Mouse (Mus musculus) small intestine, adult 2 months (tissue): ENCODE measurements around the gene Stk19.

Experiments
- CTCF ChIP-seq: fragments of 200-500 bp; IDR thresholded peaks from 2 replicates; pipeline ENCODE4 v1.5.1; 2012; ENCODE audit warnings: low read depth, mild to moderate bottlenecking, control low read depth, inconsistent platforms, low read length, moderate library complexity, mixed read lengths; ENCODE audit not compliant: insufficient replicate concordance, insufficient read length; ENCODE audit errors: extremely low read depth
- POLR2A ChIP-seq: fragments of 200-500 bp; IDR thresholded peaks from 2 replicates; pipeline ENCODE4 v1.6.1; 2012; ENCODE audit warnings: low read depth, mild to moderate bottlenecking, control low read depth, inconsistent platforms, low read length, moderate library complexity

DNA sequence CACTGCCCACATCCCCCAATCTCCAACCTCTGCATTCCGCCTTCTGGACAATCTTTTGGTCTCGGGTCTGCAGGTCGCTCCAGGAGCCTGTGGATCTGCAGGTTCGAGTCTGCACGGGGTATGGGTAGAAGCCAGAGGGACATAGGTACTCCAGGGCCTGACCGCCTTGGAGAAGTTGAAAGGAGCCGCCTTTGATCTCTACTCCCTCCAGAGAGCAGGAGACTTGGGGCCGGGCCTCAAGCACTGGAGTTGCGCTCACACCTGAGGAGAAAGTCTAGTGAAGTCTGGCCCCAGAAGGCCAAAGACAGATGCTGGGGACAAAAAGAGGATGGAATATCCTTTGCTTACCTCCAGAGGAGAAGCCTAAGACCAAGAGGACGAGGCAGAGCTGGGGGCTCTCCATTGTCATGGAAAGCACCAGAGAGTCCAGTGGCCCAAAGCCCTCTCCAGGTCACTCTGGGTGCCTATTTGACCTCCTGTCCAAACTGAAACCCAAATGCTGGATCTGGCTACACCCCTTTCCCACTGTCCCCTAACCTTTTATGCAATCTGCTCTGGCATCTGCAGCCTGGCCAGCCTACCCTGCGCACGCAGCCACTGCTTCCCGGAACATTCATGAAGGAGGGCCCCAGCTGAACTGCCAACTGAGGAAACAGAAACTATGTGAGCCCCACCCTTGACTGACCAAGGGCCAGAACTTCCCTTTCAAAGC is 25.1 kb upstream of the Stk19 start:
- TF ChIP-seq CTCF (no peak), POLR2A (no peak)
